Mouse (Mus musculus) liver, adult 2 months (tissue): ENCODE measurements at regions not wholly inside any gene's neighbourhood (a gene's known extent, or its start where the extent isn't known, plus 50 kb on each side); places are given as distances from the start of the nearest gene placed in this dataset.

ENCODE experiments used
- DNase-seq: peaks from one replicate; pipeline ENCODE4 v3.0.0-alpha.2; 2011; ENCODE audit warnings: low read depth, low spot score; ENCODE audit errors: extremely low read depth
- H3K27ac ChIP-seq: fragments of 200-500 bp; replicated peaks from 2 replicates; pipeline ENCODE4 v1.5.1; 2012; ENCODE audit warnings: low read depth, mild to moderate bottlenecking, control low read depth, inconsistent platforms, low read length; ENCODE audit not compliant: insufficient read depth
- H3K27me3 ChIP-seq: fragments of 200-500 bp; 2 replicates; pipeline ENCODE4 v1.6.1; 2012; ENCODE audit warnings: mild to moderate bottlenecking, moderate library complexity, low read length, inconsistent platforms; ENCODE audit not compliant: control insufficient read depth, insufficient read depth
- H3K36me3 ChIP-seq: fragments of 200-500 bp; 2 replicates; pipeline ENCODE4 v1.6.1; 2012; ENCODE audit warnings: low read length, inconsistent platforms; ENCODE audit not compliant: control insufficient read depth, insufficient read depth
- H3K4me1 ChIP-seq: fragments of 200-500 bp; 2 replicates; pipeline ENCODE4 v1.6.1; 2011; ENCODE audit warnings: low read length; ENCODE audit not compliant: control insufficient read depth, insufficient read depth
- H3K4me3 ChIP-seq: fragments of 200-500 bp; 2 replicates; pipeline ENCODE4 v1.5.1; 2011; ENCODE audit warnings: low read depth, mild to moderate bottlenecking, control low read depth, low read length, moderate library complexity; ENCODE audit not compliant: insufficient read depth
- H3K79me2 ChIP-seq: fragments of 200-500 bp; 2 replicates; pipeline ENCODE4 v1.6.1; 2012; ENCODE audit warnings: inconsistent platforms, mild to moderate bottlenecking, low read length, moderate library complexity; ENCODE audit not compliant: control insufficient read depth, insufficient read depth
- H3K9ac ChIP-seq: fragments of 200-500 bp; 2 replicates; pipeline ENCODE4 v1.6.1; 2012; ENCODE audit warnings: low read depth, mild to moderate bottlenecking, control low read depth, inconsistent platforms, low read length
- CTCF ChIP-seq: fragments of 200-500 bp; IDR thresholded peaks from 2 replicates; pipeline ENCODE4 v1.5.1; 2011; ENCODE audit warnings: low read depth, low read length, control low read depth
- POLR2A ChIP-seq: fragments of 200-500 bp; IDR thresholded peaks from 2 replicates; pipeline ENCODE4 v1.6.1; 2011; ENCODE audit warnings: low read length, control low read depth; ENCODE audit not compliant: insufficient read depth; ENCODE audit errors: extremely low read depth
- WGBS: fragments of 180-500 bp; shearing (Covaris S2); methylation state at CpG from one replicate; pipeline ENCODE4 v1.1.7; 2018; 5-methylcytosine and 5-hydroxymethylcytosine counted together

- no peak overlapping the region for H3K27ac ChIP-seq
- H3K79me2 ChIP-seq = no peaks in the 10 kb centered on the region
- H3K27me3 ChIP-seq = no peaks in the 10 kb centered on the region
- H3K4me3 ChIP-seq = no peak overlapping the region
- no peak for TF ChIP-seq CTCF
- WGBS = 87% methylated on average over 4 of the region's 4 CpGs
- no peak for DNase-seq
- no peak overlapping the region for H3K9ac ChIP-seq
- H3K36me3 ChIP-seq = no peaks in the 10 kb centered on the region
- no peaks in the 10 kb centered on the region for H3K4me1 ChIP-seq
These were observed 243.9 kb downstream of the Tcf7l2 start for GRCm38 (mm10) chr19:55985518-55985917.

DNA sequence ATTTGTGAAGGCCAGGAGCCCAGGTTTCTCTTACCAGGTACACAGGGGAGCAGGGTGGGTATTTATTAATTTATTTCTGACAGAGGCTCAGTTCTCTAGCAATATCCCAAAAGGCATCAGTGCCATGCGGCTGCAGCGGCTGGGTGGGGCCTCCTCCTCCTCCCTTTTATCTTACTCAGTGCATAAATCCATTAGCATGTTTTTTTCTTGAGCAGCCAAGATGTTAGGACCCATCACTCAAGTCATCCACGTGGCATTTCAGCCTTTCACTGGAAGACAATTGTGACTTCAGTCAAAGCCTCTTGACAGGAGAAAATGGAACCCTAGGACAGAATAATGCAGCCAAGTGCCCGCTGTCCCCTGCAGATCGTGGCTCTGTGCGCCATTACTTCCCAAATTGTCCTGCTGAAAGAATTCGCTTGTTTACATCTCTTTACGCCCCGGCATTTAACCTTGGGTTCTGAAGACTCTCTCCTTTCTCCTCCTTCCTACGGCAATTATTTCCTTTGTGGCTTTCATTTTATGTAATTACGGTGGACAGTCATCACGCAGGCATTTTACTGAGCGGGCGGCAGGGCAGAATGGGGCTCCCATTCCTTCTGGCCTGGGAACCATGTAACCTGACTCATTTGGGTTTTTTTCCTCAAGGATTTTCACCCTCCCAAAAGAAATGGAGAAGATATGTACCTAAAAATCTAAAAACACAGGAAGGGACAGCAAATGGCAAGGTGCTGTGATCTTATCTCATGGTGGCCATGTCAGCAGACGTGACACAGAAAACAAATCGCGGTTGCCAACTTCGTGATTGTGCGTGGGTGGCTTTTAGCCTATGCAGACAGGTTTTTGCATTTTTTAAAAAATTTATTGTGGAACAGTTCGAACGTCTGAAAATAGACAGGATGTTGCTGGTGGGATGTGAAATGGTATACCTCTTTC is 250.4 kb downstream of the Tcf7l2 start:
- H3K36me3 ChIP-seq = no peaks in the 10 kb centered on the region
- no peaks in the 10 kb centered on the region for H3K27me3 ChIP-seq
- no peak overlapping the region for H3K9ac ChIP-seq
- no peak overlapping the region for H3K4me3 ChIP-seq
- no peaks in the 10 kb centered on the region for H3K4me1 ChIP-seq
- no peak for TF ChIP-seq POLR2A
- TF ChIP-seq CTCF = no peak
- no peak for DNase-seq
- WGBS = 87% methylated on average over 21 of the region's 21 CpGs
- no peak overlapping the region for H3K27ac ChIP-seq
- H3K79me2 ChIP-seq = no peaks in the 10 kb centered on the region

DNA sequence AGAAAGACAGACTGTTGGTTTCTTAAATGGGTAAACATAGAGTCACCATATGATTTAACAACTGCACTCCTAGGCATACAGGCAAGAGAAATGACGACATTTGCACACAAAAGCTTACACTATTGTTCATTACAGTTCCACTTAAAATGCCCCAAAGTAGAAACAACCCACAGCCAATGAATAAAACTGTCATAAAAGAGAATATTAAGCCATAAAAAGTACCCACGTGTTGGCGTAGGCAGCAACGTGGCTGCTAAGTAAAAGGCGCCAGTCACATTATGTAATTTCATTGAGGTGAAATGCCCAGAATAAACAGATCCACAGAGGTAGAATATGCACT is 251.1 kb downstream of the Tcf7l2 start:
- Histone ChIP-seq H3K79me2 (no peaks in the 10 kb centered on the region), H3K9ac (no peak overlapping the region), H3K4me3 (no peak overlapping the region), H3K27me3 (no peaks in the 10 kb centered on the region), H3K4me1 (no peaks in the 10 kb centered on the region), H3K27ac (no peak overlapping the region), H3K36me3 (no peaks in the 10 kb centered on the region)
- no peak for DNase-seq
- TF ChIP-seq POLR2A (no peak), CTCF (no peak)
- WGBS = 91% methylated on average over 5 of the region's 5 CpGs

DNA sequence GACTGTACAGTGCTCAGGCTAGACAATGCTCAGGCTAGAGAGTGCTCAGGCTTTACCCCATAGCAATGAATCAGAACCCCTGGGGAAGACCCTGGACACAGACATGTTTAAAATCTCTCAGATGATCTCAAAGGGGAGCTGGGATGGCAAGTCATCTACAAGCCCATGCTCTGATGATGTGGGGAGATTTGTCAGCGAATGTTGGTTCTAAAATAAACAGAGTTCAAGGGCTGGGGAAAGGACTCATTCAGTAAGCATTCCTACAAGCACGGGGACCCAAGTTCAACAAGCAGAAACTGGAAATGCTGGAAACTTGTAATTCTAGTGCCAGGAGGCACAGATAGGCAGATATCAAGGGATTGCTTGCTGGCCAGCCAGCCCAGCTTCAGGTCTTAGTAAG is 254.1 kb downstream of the Tcf7l2 start:
- H3K4me3 ChIP-seq = no peak overlapping the region
- H3K79me2 ChIP-seq = no peaks in the 10 kb centered on the region
- 44% methylated on average over 2 of the region's 2 CpGs for WGBS
- no peak overlapping the region for H3K27ac ChIP-seq
- no peak for DNase-seq
- TF ChIP-seq CTCF (no peak), POLR2A (no peak)
- H3K27me3 ChIP-seq = no peaks in the 10 kb centered on the region
- no peaks in the 10 kb centered on the region for H3K36me3 ChIP-seq
- H3K4me1 ChIP-seq = no peaks in the 10 kb centered on the region
- H3K9ac ChIP-seq = no peak overlapping the region

- H3K9ac ChIP-seq = no peak overlapping the region
- WGBS = 94% methylated on average over 15 of the region's 15 CpGs
- TF ChIP-seq POLR2A = no peak
- no peak for TF ChIP-seq CTCF
- no peaks in the 10 kb centered on the region for H3K4me1 ChIP-seq
- DNase-seq = no peak
- H3K27ac ChIP-seq = no peak overlapping the region
- H3K36me3 ChIP-seq = no peaks in the 10 kb centered on the region
- no peak overlapping the region for H3K4me3 ChIP-seq
- no peaks in the 10 kb centered on the region for H3K79me2 ChIP-seq
- no peaks in the 10 kb centered on the region for H3K27me3 ChIP-seq
These were observed 257.0 kb downstream of the Tcf7l2 start for GRCm38 (mm10) chr19:55998454-55999180.

DNA sequence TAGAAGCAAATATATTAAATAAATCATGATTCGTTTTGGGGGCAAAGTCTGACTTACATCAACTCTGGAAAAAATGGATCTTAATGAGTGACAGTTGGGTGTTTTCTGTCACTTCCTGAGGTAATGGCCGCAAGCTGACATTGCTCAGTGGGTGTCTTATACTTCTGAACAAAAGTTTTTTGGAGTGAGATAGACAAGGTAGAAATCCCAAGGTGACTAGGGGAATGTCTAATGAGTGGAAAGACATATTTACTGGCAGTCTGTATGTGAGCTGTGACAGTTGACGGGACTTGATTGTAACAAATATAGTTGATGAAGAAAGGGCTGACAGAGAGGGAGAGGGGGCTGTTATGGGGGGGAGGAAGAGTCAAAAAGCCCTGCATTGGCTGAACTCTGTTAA is 257.8 kb downstream of the Tcf7l2 start:
- DNase-seq = no peak
- TF ChIP-seq POLR2A (no peak), CTCF (no peak)
- 79% methylated on average over 3 of the region's 3 CpGs for WGBS

More for the DNA sequence above, 257.8 kb downstream of the Tcf7l2 start:
- Histone ChIP-seq H3K4me3 (no peak overlapping the region), H3K79me2 (no peaks in the 10 kb centered on the region), H3K27me3 (no peaks in the 10 kb centered on the region), H3K27ac (no peak overlapping the region), H3K4me1 (no peaks in the 10 kb centered on the region), H3K9ac (no peak overlapping the region), H3K36me3 (no peaks in the 10 kb centered on the region)
